Mouse (Mus musculus): Measurements from ENCODE around the gene Cenpt. TPM values are rescaled to one million over a fixed set of nuclear protein-coding genes. Genes with fewer than 3 reads are reported as not detected.
A peak's percentile ranks its signal among the peaks of the same experiment; 100 is the strongest.
"Not testable (repeated sequence)": the region's sequence is repeated elsewhere in the genome, so short reads cannot be mapped to it uniquely, and the experiment has no call there.

The Cenpt gene
- polyA plus RNA-seq, 1 experiment from 2014 or later: 19.1 TPM

DNA sequence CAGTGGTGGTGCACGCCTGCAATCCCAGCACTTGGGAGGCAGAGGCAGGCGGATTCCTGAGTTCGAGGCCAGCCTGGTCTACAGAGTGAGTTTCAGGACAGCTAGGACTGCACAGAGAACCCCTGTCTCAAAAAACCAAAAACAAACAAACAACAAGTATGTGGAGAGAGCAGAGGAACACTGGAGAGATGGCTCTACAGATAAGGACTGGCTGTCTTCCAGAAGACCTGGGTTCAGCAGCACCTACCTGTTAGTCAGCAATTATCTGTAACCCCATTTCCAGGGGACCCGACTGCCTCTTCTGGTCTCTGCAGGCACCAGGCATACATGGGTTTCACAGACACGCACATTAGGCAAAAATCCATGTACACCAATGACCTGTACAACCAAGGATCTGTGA, 13.9 kb downstream of the Cenpt start:
- no peak overlapping the region for H3K4me3 ChIP-seq (ENCODE audit: low read depth, low read length)
- no peaks in the 10 kb centered on the region; the same call in 1 of the 2 replicates for H3K9me3 ChIP-seq (replicated peaks; ENCODE audit: control insufficient read depth, low read length)
- peaks cover 11% of the 10 kb centered on the region for H3K4me1 ChIP-seq (ENCODE audit: control insufficient read depth, low read depth, low read length)
- H3K4me2 ChIP-seq (ENCODE audit: low read depth, low read length): no peak overlapping the region
- WGBS (ENCODE audit: insufficient replicate concordance): 67% methylated on average over 5 of the region's 5 CpGs
- H3K9ac ChIP-seq (ENCODE audit: low read depth, low read length): no peak overlapping the region
- ATAC-seq (ENCODE audit: low read depth): no peak
- H3K36me3 ChIP-seq (ENCODE audit: control insufficient read depth, insufficient read depth): peaks cover 6% of the 10 kb centered on the region
- no peak overlapping the region for H3K27ac ChIP-seq (ENCODE audit: low read length)
- H3K27me3 ChIP-seq (ENCODE audit: control insufficient read depth, insufficient read depth, low read depth, low read length): no peaks in the 10 kb centered on the region

DNA sequence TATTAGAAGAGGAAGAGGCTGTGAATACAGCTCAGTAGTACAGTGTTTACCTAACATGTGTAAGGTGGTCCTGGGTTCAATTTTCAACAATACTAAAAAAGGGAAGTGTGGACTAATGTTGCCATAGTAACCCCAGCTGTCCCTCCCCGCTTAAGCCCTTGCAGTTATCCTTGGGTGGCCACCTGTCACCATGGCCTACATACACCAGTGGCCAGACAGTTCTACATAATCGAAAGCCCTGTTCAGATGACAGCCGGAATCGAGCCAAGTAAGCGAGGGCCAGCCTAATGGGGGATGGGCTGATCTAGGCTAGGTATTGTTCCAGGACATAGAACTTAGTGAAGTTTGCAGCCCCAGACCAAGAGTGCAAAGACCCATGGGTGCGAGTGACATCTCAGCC, 16.1 kb downstream of the Cenpt start:
- no peak overlapping the region for H3K4me3 ChIP-seq (ENCODE audit: low read depth, low read length)
- no peak overlapping the region for H3K9ac ChIP-seq (ENCODE audit: low read depth, low read length)
- H3K4me1 ChIP-seq (ENCODE audit: control insufficient read depth, low read depth, low read length): peaks cover 22% of the 10 kb centered on the region
- no peaks in the 10 kb centered on the region for H3K36me3 ChIP-seq (ENCODE audit: control insufficient read depth, insufficient read depth)
- H3K9me3 ChIP-seq (replicated peaks; ENCODE audit: control insufficient read depth, low read length): no peaks in the 10 kb centered on the region; the same call in 1 of the 2 replicates
- ATAC-seq (ENCODE audit: low read depth): no peak
- WGBS (ENCODE audit: insufficient replicate concordance): 70% methylated on average over 6 of the region's 6 CpGs
- no peak overlapping the region for H3K27ac ChIP-seq (ENCODE audit: low read length)
- no peak overlapping the region for H3K4me2 ChIP-seq (ENCODE audit: low read depth, low read length)
- H3K27me3 ChIP-seq (ENCODE audit: control insufficient read depth, insufficient read depth, low read depth, low read length): no peaks in the 10 kb centered on the region

DNA sequence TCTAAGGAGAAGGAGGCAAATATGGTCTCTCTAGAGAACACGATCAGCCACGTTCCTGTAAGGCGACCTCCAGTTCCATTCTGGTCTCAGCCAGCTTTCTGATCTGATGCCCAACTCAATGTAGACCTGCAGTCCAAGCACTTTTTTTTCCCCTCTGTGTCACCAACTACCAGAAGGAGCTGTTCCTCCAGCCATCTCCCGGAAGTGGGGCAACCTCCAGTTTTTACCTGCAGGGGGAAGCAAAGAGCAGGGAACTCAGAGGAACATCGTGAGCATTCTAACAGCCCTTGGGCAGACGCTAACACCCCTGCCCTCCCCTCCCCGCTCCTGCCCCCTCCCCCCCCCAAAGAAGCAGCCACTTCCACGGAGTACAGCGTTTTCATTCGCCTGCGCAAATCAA, 17.8 kb downstream of the Cenpt start:
- H3K36me3 ChIP-seq (ENCODE audit: control insufficient read depth, insufficient read depth): no peaks in the 10 kb centered on the region
- no peaks in the 10 kb centered on the region for H3K9me3 ChIP-seq (replicated peaks; ENCODE audit: control insufficient read depth, low read length)
- H3K4me3 ChIP-seq (ENCODE audit: low read depth, low read length): no peak overlapping the region
- peaks cover 30% of the 10 kb centered on the region for H3K4me1 ChIP-seq (ENCODE audit: control insufficient read depth, low read depth, low read length)
- ATAC-seq (ENCODE audit: low read depth): peak; percentile 58
- WGBS (ENCODE audit: insufficient replicate concordance): 19% methylated on average over 11 of the region's 11 CpGs
- no peaks in the 10 kb centered on the region; the same call in 1 of the 2 replicates for H3K27me3 ChIP-seq (ENCODE audit: control insufficient read depth, insufficient read depth, low read depth, low read length)
- H3K27ac ChIP-seq (ENCODE audit: low read length): peak overlapping the region; percentile 65
- no peak overlapping the region; the same call in 1 of the 2 replicates for H3K9ac ChIP-seq (ENCODE audit: low read depth, low read length)
- H3K4me2 ChIP-seq (ENCODE audit: low read depth, low read length): peak overlapping the region; percentile 36; the same call in 1 of the 2 replicates

DNA sequence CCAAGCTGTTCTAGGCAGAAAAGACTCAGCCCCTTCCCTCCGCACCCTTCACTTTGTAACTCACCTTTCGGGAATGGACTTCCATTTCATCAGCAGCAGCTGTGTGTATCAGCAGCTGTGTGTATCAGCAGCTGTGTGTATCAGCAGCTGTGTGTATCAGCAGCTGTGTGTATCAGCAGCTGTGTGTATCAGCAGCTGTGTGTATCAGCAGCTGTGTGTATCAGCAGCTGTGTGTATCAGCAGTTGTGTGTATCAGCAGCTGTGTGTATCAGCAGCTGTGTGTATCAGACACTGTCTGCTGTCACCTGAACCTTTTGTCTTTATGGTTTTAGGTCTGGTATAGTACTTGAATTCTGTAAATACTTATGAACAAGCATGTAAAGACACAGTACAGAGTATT, 19.3 kb downstream of the Cenpt start:
- H3K9me3 ChIP-seq (replicated peaks; ENCODE audit: control insufficient read depth, low read length); H3K27me3 ChIP-seq (ENCODE audit: control insufficient read depth, insufficient read depth, low read depth, low read length); H3K36me3 ChIP-seq (ENCODE audit: control insufficient read depth, insufficient read depth): not testable (repeated sequence)
- 0 out of 2 replicates have a peak, but pooled peaks have one; percentile 33 for ATAC-seq (ENCODE audit: low read depth)
- Histone ChIP-seq H3K27ac (ENCODE audit: low read length) (peak overlapping the region; percentile 96), H3K4me2 (ENCODE audit: low read depth, low read length) (peak overlapping the region; percentile 54), H3K4me1 (ENCODE audit: control insufficient read depth, low read depth, low read length) (peaks cover 39% of the 10 kb centered on the region), H3K4me3 (ENCODE audit: low read depth, low read length) (peak overlapping the region; percentile 65), H3K9ac (ENCODE audit: low read depth, low read length) (peak overlapping the region; percentile 75)
- 67% methylated on average over 2 of the region's 2 CpGs for whole genome bisulfite sequencing (ENCODE audit: insufficient replicate concordance)

DNA sequence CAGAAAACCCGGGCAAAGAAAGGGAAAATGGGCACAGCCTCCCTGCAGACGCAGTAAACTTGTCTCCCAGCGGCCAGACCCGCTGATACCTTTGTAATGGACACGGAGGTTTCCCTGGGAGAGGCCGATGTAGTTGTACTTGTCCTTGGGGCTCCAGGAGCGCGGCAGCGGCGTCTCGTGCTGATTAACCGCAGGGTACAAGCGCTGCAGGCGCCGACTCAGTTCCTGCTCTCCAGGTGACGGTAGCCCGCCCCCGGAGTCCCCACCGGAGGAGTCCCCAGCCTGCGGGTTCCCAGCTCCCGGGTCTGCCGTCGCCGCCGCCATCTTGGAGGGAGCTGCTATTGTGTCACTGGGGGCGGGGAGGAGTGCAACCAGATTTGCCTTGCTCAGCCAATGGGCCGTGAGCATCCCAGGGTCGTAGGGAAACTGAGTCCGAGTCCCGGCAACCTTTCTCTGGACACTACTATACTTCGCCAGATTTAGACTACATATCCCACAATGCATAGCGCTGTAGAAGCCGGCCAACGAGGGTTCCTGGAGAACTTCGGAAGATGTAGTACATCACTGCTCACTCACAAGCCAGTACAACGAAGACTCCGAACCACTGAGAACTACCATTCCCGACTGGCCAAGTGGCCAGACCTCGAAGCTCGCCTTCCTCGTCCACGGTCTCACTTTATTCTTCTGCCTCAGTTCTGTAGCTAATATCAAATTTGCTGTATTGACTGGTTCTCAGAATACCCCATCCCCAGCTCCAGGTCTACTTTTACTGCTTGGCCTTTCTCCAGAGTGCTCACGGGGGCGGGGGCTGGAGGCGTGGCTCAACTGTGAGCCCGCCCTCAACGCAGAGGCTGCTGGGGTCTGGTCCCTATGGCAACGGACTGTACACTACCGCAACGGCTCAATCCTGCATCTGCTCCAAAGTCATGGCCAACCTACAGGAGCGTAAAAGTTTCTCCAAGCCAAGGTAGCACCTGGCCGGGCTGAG, 25.9 kb downstream of the Cenpt start, which contains the start of the genes Ranbp10 and Tsnaxip1:
TSS of gene Ranbp10 (minus strand) at position 490 of the 988 bp plus-strand sequence.
TSS of gene Tsnaxip1 (plus strand) at position 871 of the 988 bp plus-strand sequence.
- WGBS (ENCODE audit: insufficient replicate concordance): under 1% methylated on average over 52 of the region's 52 CpGs
- H3K27ac ChIP-seq (ENCODE audit: low read length): peak within 1 kb of the TSS; percentile 99
- H3K27me3 ChIP-seq (ENCODE audit: control insufficient read depth, insufficient read depth, low read depth, low read length): no peaks in the 10 kb centered on the region; the same call in 1 of the 2 replicates
- H3K36me3 ChIP-seq (ENCODE audit: control insufficient read depth, insufficient read depth): peaks cover 25% of the 10 kb centered on the region
- peak within 1 kb of the TSS; percentile 78 for H3K4me2 ChIP-seq (ENCODE audit: low read depth, low read length)
- H3K4me1 ChIP-seq (ENCODE audit: control insufficient read depth, low read depth, low read length): peaks cover 27% of the 10 kb centered on the region
- H3K4me3 ChIP-seq (ENCODE audit: low read depth, low read length): peak within 1 kb of the TSS; percentile 96
- peak; percentile 89 for ATAC-seq (ENCODE audit: low read depth)
- H3K9me3 ChIP-seq (replicated peaks; ENCODE audit: control insufficient read depth, low read length): no peaks in the 10 kb centered on the region
- H3K9ac ChIP-seq (ENCODE audit: low read depth, low read length): peak within 1 kb of the TSS; percentile 96

DNA sequence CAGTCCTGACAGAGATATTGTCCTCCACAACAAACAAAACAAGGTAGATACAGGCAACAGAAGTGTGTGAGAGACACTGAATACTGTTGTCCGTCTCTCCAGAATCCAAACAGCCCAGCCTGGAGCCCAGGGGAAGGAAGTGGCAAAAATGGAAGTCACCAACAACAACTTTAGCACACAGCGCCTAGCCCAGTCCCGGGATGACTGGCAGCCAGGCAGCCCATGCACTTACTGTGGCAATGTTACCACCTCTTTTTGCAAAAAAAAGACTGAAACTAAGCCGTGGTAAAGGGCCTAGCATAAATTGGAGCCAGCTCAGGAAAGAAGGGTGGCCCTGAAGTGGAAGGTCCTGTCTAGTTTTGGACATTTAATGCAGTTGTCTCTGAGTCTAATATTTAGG, 26.7 kb downstream of the Cenpt start:
- Histone ChIP-seq H3K4me1 (ENCODE audit: control insufficient read depth, low read depth, low read length) (peaks cover 32% of the 10 kb centered on the region), H3K4me2 (ENCODE audit: low read depth, low read length) (peak overlapping the region; percentile 70), H3K27ac (ENCODE audit: low read length) (peak overlapping the region; percentile 99), H3K9ac (ENCODE audit: low read depth, low read length) (peak overlapping the region; percentile 96), H3K36me3 (ENCODE audit: control insufficient read depth, insufficient read depth) (peaks cover 32% of the 10 kb centered on the region), H3K9me3 (replicated peaks; ENCODE audit: control insufficient read depth, low read length) (no peaks in the 10 kb centered on the region), H3K4me3 (ENCODE audit: low read depth, low read length) (peak overlapping the region; percentile 96), H3K27me3 (ENCODE audit: control insufficient read depth, insufficient read depth, low read depth, low read length) (no peaks in the 10 kb centered on the region; the same call in 1 of the 2 replicates)
- 0% methylated on average over 4 of the region's 4 CpGs for whole genome bisulfite sequencing (ENCODE audit: insufficient replicate concordance)
- no peak for ATAC-seq (ENCODE audit: low read depth)

DNA sequence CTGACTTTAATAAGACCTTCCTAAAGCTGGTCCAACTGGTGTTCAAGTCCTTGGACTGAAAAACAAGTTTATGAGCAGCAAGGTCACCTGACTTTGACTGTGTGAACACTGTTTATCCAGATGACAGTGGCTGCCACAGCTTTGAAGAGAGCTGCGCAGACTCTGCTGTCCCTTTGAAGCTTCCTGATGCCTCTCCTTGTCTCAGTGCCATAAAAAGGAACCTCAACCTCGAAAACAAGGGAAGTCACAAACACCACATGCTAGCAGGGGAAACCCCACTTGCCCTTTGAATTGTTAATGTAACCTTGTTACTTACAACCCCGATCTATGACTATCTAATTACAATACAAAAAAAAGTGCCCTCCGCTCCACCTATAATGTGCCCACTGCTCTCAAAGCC, 27.6 kb downstream of the Cenpt start:
- H3K4me1 ChIP-seq (ENCODE audit: control insufficient read depth, low read depth, low read length): peaks cover 31% of the 10 kb centered on the region
- WGBS (ENCODE audit: insufficient replicate concordance): 56% methylated on average over 4 of the region's 4 CpGs
- peak overlapping the region; percentile 99 for H3K27ac ChIP-seq (ENCODE audit: low read length)

DNA sequence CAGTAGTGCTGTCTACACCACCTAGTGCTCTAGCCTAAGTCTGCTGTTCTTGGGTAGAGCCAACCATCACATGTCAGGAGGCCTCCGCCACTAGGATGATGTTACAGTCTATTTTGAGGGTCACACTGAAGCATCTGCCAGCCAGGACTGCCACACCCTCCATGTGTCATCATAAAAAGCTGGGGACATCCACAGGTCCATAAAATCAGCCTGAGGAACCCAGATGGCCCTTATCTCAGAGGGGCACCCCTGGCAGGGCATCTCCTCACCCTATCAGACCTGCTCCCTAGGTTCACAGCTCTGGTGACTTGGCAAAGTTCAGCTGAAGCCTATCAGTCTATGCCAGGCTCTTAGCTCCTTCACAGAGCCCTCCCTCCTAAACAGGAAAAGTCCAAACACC, 32.2 kb downstream of the Cenpt start:
- H3K4me1 ChIP-seq (ENCODE audit: control insufficient read depth, low read depth, low read length): peaks cover 58% of the 10 kb centered on the region
- H3K27me3 ChIP-seq (ENCODE audit: control insufficient read depth, insufficient read depth, low read depth, low read length): no peaks in the 10 kb centered on the region
- ATAC-seq (ENCODE audit: low read depth): peak; percentile 97
- H3K36me3 ChIP-seq (ENCODE audit: control insufficient read depth, insufficient read depth): peaks cover 46% of the 10 kb centered on the region
- peak overlapping the region; percentile 68 for H3K9ac ChIP-seq (ENCODE audit: low read depth, low read length)
- peak overlapping the region; percentile 70 for H3K4me2 ChIP-seq (ENCODE audit: low read depth, low read length)
- H3K9me3 ChIP-seq (replicated peaks; ENCODE audit: control insufficient read depth, low read length): no peaks in the 10 kb centered on the region
- peak overlapping the region; percentile 99 for H3K27ac ChIP-seq (ENCODE audit: low read length)
- H3K4me3 ChIP-seq (ENCODE audit: low read depth, low read length): peak overlapping the region; percentile 21
- WGBS (ENCODE audit: insufficient replicate concordance): 33% methylated on average over 1 of the region's 1 CpGs

More for the DNA sequence above, 27.6 kb downstream of the Cenpt start:
- ATAC-seq (ENCODE audit: low read depth): no peak
- Histone ChIP-seq H3K4me3 (ENCODE audit: low read depth, low read length) (peak overlapping the region; percentile 96), H3K9me3 (replicated peaks; ENCODE audit: control insufficient read depth, low read length) (no peaks in the 10 kb centered on the region), H3K27me3 (ENCODE audit: control insufficient read depth, insufficient read depth, low read depth, low read length) (no peaks in the 10 kb centered on the region), H3K4me2 (ENCODE audit: low read depth, low read length) (peak overlapping the region; percentile 70), H3K9ac (ENCODE audit: low read depth, low read length) (peak overlapping the region; percentile 96), H3K36me3 (ENCODE audit: control insufficient read depth, insufficient read depth) (peaks cover 33% of the 10 kb centered on the region)

DNA sequence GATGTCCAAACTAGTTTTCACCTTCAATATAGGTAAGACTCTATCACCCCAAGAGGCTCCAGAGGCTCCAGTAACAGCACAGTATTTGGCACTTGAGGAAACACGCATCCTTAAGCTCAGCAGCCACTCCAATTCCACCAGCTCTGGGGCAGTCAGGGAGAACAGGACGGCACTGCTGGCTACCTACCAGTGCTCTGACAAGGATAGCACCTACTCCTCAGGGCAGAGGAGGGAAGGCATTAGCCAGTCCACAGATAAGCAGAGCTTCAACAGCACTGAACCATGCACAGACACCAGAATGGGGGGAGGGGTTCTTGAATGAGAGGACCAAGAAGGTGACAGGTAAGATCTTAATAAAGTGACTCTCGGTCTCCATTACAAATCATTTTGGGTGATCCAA, 33.4 kb downstream of the Cenpt start:
- Histone ChIP-seq H3K9ac (ENCODE audit: low read depth, low read length) (peak overlapping the region; percentile 47), H3K4me3 (ENCODE audit: low read depth, low read length) (peak overlapping the region; percentile 21), H3K27me3 (ENCODE audit: control insufficient read depth, insufficient read depth, low read depth, low read length) (no peaks in the 10 kb centered on the region), H3K27ac (ENCODE audit: low read length) (peak overlapping the region; percentile 99), H3K4me2 (ENCODE audit: low read depth, low read length) (peak overlapping the region; percentile 51), H3K9me3 (replicated peaks; ENCODE audit: control insufficient read depth, low read length) (no peaks in the 10 kb centered on the region), H3K36me3 (ENCODE audit: control insufficient read depth, insufficient read depth) (peaks cover 44% of the 10 kb centered on the region), H3K4me1 (ENCODE audit: control insufficient read depth, low read depth, low read length) (peaks cover 67% of the 10 kb centered on the region)
- 54% methylated on average over 3 of the region's 3 CpGs for WGBS (ENCODE audit: insufficient replicate concordance)
- ATAC-seq (ENCODE audit: low read depth): peak; percentile 17

Measured in liver, embryonic 16.5 days (tissue).